17 mouse cellular contexts compared by ENCODE assay signal in the genomic region with DNA sequence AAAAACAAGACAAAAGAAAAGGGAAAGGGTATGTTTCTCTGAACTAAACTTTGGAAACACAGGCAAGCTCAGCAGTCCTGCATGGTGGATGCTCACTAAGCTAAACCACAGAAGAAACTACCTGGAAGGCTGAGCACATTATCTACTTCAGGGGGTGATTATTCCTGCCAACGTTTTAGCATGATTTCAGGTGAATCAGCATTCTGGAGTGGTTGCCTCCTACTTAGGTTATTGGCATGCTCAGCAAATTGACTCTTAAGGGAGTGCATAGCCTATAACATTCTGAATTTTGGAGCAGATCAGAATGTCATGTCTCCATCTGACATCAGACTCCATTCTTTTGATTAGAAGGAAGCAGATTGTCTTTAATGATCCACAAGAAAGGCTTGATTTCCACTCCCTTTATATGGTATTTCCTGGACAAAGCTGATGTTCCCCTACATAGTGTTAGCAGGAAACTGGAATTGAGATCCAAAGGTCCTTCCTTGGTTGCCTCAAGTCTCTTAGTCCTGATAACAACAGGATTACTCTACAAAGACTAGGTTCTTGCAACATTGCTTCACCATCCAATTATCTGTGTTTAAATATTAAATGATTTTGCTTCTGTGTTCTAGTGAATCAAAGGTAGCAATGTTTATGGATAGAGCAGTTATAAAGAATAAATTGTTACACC.
"Had no signal": no experiment of that assay in that cellular context is flagged by ENCODE, and none has a peak within 500 bp of the region (broad histone marks: within the 10 kb centered on the region; RNA-seq: fewer than 3 reads in every experiment).

No protein-coding gene starts in this region.

- H3K4me1 ChIP-seq: lung, embryonic 15.5 days; megakaryocyte, embryonic 14.5 days; midbrain, embryonic 13.5 days; midbrain, embryonic 15.5 days; neural tube, embryonic 12.5 days; stomach, embryonic 15.5 days had no signal

- ATAC-seq: lung, postnatal 0 days; midbrain, embryonic 13.5 days; midbrain, embryonic 15.5 days had no signal

- H3K9ac ChIP-seq: lung, embryonic 15.5 days; midbrain, embryonic 13.5 days; midbrain, embryonic 15.5 days; neural tube, embryonic 12.5 days; stomach, embryonic 15.5 days had no signal

- H3K4me2 ChIP-seq: lung, embryonic 15.5 days; midbrain, embryonic 11.5 days; midbrain, embryonic 13.5 days; midbrain, embryonic 15.5 days; neural tube, embryonic 12.5 days; stomach, embryonic 15.5 days had no signal

- H3K4me3 ChIP-seq: lung, embryonic 15.5 days; megakaryocyte, embryonic 14.5 days; midbrain, embryonic 13.5 days; midbrain, embryonic 15.5 days; neural tube, embryonic 12.5 days; stomach, embryonic 15.5 days had no signal

- H3K36me3 ChIP-seq: lung, embryonic 15.5 days; midbrain, embryonic 13.5 days; midbrain, embryonic 15.5 days; neural tube, embryonic 12.5 days; stomach, embryonic 15.5 days had no signal

- H3K27me3 ChIP-seq: lung, embryonic 15.5 days; megakaryocyte, embryonic 14.5 days; midbrain, embryonic 13.5 days; midbrain, embryonic 15.5 days; neural tube, embryonic 12.5 days; stomach, embryonic 15.5 days had no signal

- DNase-seq: lung, adult 2 months; lung, postnatal 14 days; lung, postnatal 36 days; right cerebral cortex, postnatal 14 days; thymus, adult 2 months; thymus, postnatal 25 days; thymus, postnatal 4 days had no signal

- H3K9me3 ChIP-seq: lung, embryonic 15.5 days; megakaryocyte, embryonic 14.5 days; midbrain, embryonic 13.5 days; midbrain, embryonic 15.5 days; neural tube, embryonic 12.5 days; stomach, embryonic 15.5 days had no signal

- H3K27ac ChIP-seq: lung, embryonic 15.5 days; macrophage; midbrain, embryonic 13.5 days; midbrain, embryonic 15.5 days; neural tube, embryonic 12.5 days; stomach, embryonic 15.5 days; stomach, postnatal 0 days had no signal
